Mouse (Mus musculus): Measurements from ENCODE around the gene Hecw2. TPM values are rescaled to one million over a fixed set of nuclear protein-coding genes. Genes with fewer than 3 reads are reported as not detected.

The Hecw2 gene
- polyA plus RNA-seq, 1 experiment from 2014 or later, result 7.9 TPM

- Histone ChIP-seq H3K4me2 (replicated peaks) (no peak overlapping the region), H3K4me3 (replicated peaks; ENCODE audit: low read length) (no peak overlapping the region), H3K9me3 (ENCODE audit: control insufficient read depth, low read length) (no peaks in the 10 kb centered on the region), H3K4me1 (replicated peaks; ENCODE audit: control insufficient read depth, insufficient read depth, low read length) (no peaks in the 10 kb centered on the region), H3K27ac (no peak overlapping the region), H3K36me3 (replicated peaks; ENCODE audit: control insufficient read depth, insufficient read depth) (peaks cover 9% of the 10 kb centered on the region; the same call in 1 of the 2 replicates), H3K27me3 (ENCODE audit: control insufficient read depth, insufficient read depth, low read length) (no peaks in the 10 kb centered on the region), H3K9ac (no peak overlapping the region)
- DNase-seq (ENCODE audit: low spot score), result no peak
- no peak for ATAC-seq (ENCODE audit: low FRiP score)
- 73% methylated on average over 3 of the region's 3 CpGs for WGBS
Measured at GRCm38 (mm10) chr1:53843051-53843450, 351.9 kb downstream of the Hecw2 start.

DNA sequence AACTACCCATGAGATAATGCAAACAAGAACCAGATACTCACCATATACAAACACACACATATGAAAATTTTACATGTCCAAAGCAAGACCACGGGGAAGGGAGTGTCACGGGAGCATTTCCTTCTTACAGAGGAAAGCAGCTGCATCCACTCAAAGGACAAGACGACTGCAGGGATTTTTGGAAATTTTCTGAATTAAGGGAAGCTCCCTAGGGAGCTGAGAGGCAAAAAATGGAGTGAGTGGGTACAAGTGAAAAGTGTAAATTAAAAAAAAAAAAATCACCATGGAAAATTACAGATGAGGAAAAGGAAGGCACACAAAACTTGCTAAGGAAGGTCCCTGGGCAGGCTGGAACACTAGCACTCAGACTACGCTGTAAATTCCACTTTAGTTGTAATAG is 353.9 kb downstream of the Hecw2 start:
- Histone ChIP-seq H3K4me2 (replicated peaks) (no peak overlapping the region), H3K4me1 (replicated peaks; ENCODE audit: control insufficient read depth, insufficient read depth, low read length) (no peaks in the 10 kb centered on the region), H3K27me3 (ENCODE audit: control insufficient read depth, insufficient read depth, low read length) (no peaks in the 10 kb centered on the region), H3K9ac (no peak overlapping the region), H3K4me3 (replicated peaks; ENCODE audit: low read length) (no peak overlapping the region), H3K9me3 (ENCODE audit: control insufficient read depth, low read length) (no peaks in the 10 kb centered on the region), H3K36me3 (replicated peaks; ENCODE audit: control insufficient read depth, insufficient read depth) (peaks cover 14% of the 10 kb centered on the region; the same call in 1 of the 2 replicates), H3K27ac (no peak overlapping the region)
- 72% methylated on average over 4 of the region's 4 CpGs for WGBS
- no peak for DNase-seq (ENCODE audit: low spot score)
- no peak for ATAC-seq (ENCODE audit: low FRiP score)

GRCm38 (mm10) chr1:53839392-53839791 is 355.6 kb downstream of the Hecw2 start:
- Histone ChIP-seq H3K27ac (no peak overlapping the region), H3K9ac (no peak overlapping the region), H3K4me1 (replicated peaks; ENCODE audit: control insufficient read depth, insufficient read depth, low read length) (no peaks in the 10 kb centered on the region), H3K4me3 (replicated peaks; ENCODE audit: low read length) (no peak overlapping the region), H3K9me3 (ENCODE audit: control insufficient read depth, low read length) (no peaks in the 10 kb centered on the region), H3K27me3 (ENCODE audit: control insufficient read depth, insufficient read depth, low read length) (no peaks in the 10 kb centered on the region), H3K4me2 (replicated peaks) (no peak overlapping the region), H3K36me3 (replicated peaks; ENCODE audit: control insufficient read depth, insufficient read depth) (peaks cover 14% of the 10 kb centered on the region; the same call in 1 of the 2 replicates)
- ATAC-seq (ENCODE audit: low FRiP score), result no peak
- DNase-seq (ENCODE audit: low spot score), result no peak
- WGBS, result 78% methylated on average over 2 of the region's 2 CpGs

DNA sequence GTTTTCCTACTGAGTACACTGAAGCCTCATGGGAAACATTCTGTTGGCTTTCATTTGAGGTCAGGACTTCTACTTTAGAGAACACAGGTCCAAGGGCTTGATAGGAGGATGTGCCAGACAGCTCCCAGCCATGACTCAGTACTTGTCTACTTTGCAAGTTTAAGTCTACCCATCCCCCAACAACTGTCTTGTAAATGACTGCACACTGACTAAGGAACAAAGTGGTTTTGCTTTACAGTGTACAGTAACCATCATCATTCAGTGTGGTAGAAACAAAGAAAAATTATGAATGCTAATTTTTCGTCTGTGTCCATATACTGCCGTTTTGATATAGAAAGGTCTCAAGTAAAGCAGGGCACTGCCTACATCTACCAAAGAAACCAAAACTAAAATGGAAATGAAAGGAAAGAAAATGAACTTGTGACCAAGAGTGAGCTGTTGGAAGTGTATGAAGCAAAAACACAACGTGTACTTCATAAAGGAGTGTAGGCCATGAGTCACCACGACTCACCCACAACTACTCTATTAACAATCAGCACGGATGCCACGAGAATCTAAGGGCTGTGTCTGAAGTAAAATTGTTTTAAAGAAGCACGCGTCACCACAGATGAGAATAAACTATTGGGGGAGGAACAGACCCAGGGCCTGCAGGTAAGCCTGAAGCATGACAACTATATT is 356.6 kb downstream of the Hecw2 start:
- no peak overlapping the region for H3K4me3 ChIP-seq (replicated peaks; ENCODE audit: low read length)
- H3K36me3 ChIP-seq (replicated peaks; ENCODE audit: control insufficient read depth, insufficient read depth), result peaks cover 14% of the 10 kb centered on the region; the same call in 1 of the 2 replicates
- H3K9me3 ChIP-seq (ENCODE audit: control insufficient read depth, low read length), result no peaks in the 10 kb centered on the region
- no peak overlapping the region for H3K27ac ChIP-seq
- WGBS, result 94% methylated on average over 8 of the region's 8 CpGs
- DNase-seq (ENCODE audit: low spot score) (no peak), ATAC-seq (ENCODE audit: low FRiP score) (no peak)
- no peak overlapping the region for H3K4me2 ChIP-seq (replicated peaks)
- no peaks in the 10 kb centered on the region for H3K4me1 ChIP-seq (replicated peaks; ENCODE audit: control insufficient read depth, insufficient read depth, low read length)
- no peaks in the 10 kb centered on the region for H3K27me3 ChIP-seq (ENCODE audit: control insufficient read depth, insufficient read depth, low read length)
- H3K9ac ChIP-seq, result no peak overlapping the region

DNA sequence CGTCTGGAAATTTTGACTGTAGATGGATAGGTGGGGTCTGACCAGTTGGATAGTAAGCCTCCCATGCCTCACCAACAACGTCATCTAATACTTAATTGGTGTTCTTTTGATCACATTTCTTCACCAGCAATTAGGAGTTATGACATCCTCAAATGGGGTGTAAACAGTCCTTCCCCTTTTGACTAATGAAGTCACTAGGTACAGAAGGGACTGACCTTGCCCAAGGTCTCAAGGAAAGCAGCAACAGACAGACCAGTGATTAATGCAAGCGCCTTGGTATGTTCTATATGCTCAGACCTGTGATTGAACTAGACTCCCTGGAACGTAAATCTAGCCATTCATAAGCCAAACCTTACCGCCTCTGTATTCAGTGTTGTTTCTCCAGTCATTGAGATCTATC is 364.7 kb downstream of the Hecw2 start:
- H3K4me3 ChIP-seq (replicated peaks; ENCODE audit: low read length), result no peak overlapping the region
- 92% methylated on average over 5 of the region's 5 CpGs for WGBS
- no peak overlapping the region for H3K9ac ChIP-seq
- no peaks in the 10 kb centered on the region for H3K4me1 ChIP-seq (replicated peaks; ENCODE audit: control insufficient read depth, insufficient read depth, low read length)
- no peak overlapping the region for H3K4me2 ChIP-seq (replicated peaks)
- no peaks in the 10 kb centered on the region for H3K27me3 ChIP-seq (ENCODE audit: control insufficient read depth, insufficient read depth, low read length)
- no peaks in the 10 kb centered on the region for H3K9me3 ChIP-seq (ENCODE audit: control insufficient read depth, low read length)
- ATAC-seq (ENCODE audit: low FRiP score) (no peak), DNase-seq (ENCODE audit: low spot score) (no peak)
- no peak overlapping the region for H3K27ac ChIP-seq
- peaks cover 21% of the 10 kb centered on the region for H3K36me3 ChIP-seq (replicated peaks; ENCODE audit: control insufficient read depth, insufficient read depth)

DNA sequence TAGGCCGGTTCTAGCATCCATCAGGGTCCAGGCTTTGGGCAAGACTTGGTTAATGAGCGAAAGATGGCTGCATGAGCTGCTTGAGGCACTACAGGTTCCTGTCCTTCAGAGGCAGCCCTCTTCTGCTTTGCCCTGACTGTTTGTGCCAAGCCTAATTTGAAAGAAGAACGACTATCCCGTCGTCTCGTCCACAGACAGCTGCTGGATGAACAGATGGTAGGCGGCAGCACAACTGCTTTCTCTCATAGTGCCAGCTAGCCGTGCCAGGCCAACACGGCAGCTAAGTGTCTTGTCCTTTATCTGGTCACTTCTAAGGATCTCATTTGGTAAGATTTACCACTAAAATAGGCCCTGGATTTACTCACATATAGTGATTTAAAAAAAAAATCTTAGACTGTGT is 365.9 kb downstream of the Hecw2 start:
- no peak for DNase-seq (ENCODE audit: low spot score)
- peaks cover 3% of the 10 kb centered on the region for H3K4me1 ChIP-seq (replicated peaks; ENCODE audit: control insufficient read depth, insufficient read depth, low read length)
- peak; percentile 69; the same call in 1 of the 2 replicates for ATAC-seq (ENCODE audit: low FRiP score)
- no peak overlapping the region for H3K9ac ChIP-seq
- H3K4me2 ChIP-seq (replicated peaks), result no peak overlapping the region
- no peaks in the 10 kb centered on the region for H3K9me3 ChIP-seq (ENCODE audit: control insufficient read depth, low read length)
- no peak overlapping the region for H3K4me3 ChIP-seq (replicated peaks; ENCODE audit: low read length)
- H3K27ac ChIP-seq, result no peak overlapping the region
- 69% methylated on average over 9 of the region's 9 CpGs for WGBS
- peaks cover 21% of the 10 kb centered on the region for H3K36me3 ChIP-seq (replicated peaks; ENCODE audit: control insufficient read depth, insufficient read depth)
- no peaks in the 10 kb centered on the region for H3K27me3 ChIP-seq (ENCODE audit: control insufficient read depth, insufficient read depth, low read length)

GRCm38 (mm10) chr1:53824446-53825337 is 370.3 kb downstream of the Hecw2 start:
- WGBS, result 84% methylated on average over 9 of the region's 9 CpGs
- H3K27me3 ChIP-seq (ENCODE audit: control insufficient read depth, insufficient read depth, low read length), result no peaks in the 10 kb centered on the region

GRCm38 (mm10) chr1:53823687-53824445 is 371.1 kb downstream of the Hecw2 start:
- no peak overlapping the region for H3K4me3 ChIP-seq (replicated peaks; ENCODE audit: low read length)
- peaks cover 13% of the 10 kb centered on the region for H3K4me1 ChIP-seq (replicated peaks; ENCODE audit: control insufficient read depth, insufficient read depth, low read length)
- H3K9ac ChIP-seq, result no peak overlapping the region
- DNase-seq (ENCODE audit: low spot score) (peak; percentile 63), ATAC-seq (ENCODE audit: low FRiP score) (peak; percentile 87; the same call in 1 of the 2 replicates)
- 0 out of 2 replicates have a peak, but pooled peaks cover 5% of the 10 kb centered on the region for H3K36me3 ChIP-seq (replicated peaks; ENCODE audit: control insufficient read depth, insufficient read depth)
- no peaks in the 10 kb centered on the region for H3K9me3 ChIP-seq (ENCODE audit: control insufficient read depth, low read length)
- H3K27me3 ChIP-seq (ENCODE audit: control insufficient read depth, insufficient read depth, low read length), result no peaks in the 10 kb centered on the region
- 5% methylated on average over 10 of the region's 10 CpGs for WGBS
- peak overlapping the region; percentile 32 for H3K4me2 ChIP-seq (replicated peaks)
- peak overlapping the region; percentile 34 for H3K27ac ChIP-seq

More at GRCm38 (mm10) chr1:53824446-53825337, 370.3 kb downstream of the Hecw2 start:
- DNase-seq (ENCODE audit: low spot score) (no peak), ATAC-seq (ENCODE audit: low FRiP score) (no peak)
- no peak overlapping the region for H3K4me2 ChIP-seq (replicated peaks)
- peak overlapping the region; percentile 32; the same call in 1 of the 2 replicates for H3K27ac ChIP-seq
- H3K9ac ChIP-seq, result no peak overlapping the region
- H3K4me1 ChIP-seq (replicated peaks; ENCODE audit: control insufficient read depth, insufficient read depth, low read length), result peaks cover 13% of the 10 kb centered on the region
- 0 out of 2 replicates have a peak, but pooled peaks cover 5% of the 10 kb centered on the region for H3K36me3 ChIP-seq (replicated peaks; ENCODE audit: control insufficient read depth, insufficient read depth)
- H3K4me3 ChIP-seq (replicated peaks; ENCODE audit: low read length), result no peak overlapping the region
- H3K9me3 ChIP-seq (ENCODE audit: control insufficient read depth, low read length), result no peaks in the 10 kb centered on the region

- H3K27me3 ChIP-seq (ENCODE audit: control insufficient read depth, insufficient read depth, low read length), result no peaks in the 10 kb centered on the region
- H3K4me1 ChIP-seq (replicated peaks; ENCODE audit: control insufficient read depth, insufficient read depth, low read length), result peaks cover 13% of the 10 kb centered on the region
- DNase-seq (ENCODE audit: low spot score), result no peak
- no peak for ATAC-seq (ENCODE audit: low FRiP score)
- H3K27ac ChIP-seq, result no peak overlapping the region
- H3K4me3 ChIP-seq (replicated peaks; ENCODE audit: low read length), result no peak overlapping the region
- H3K9me3 ChIP-seq (ENCODE audit: control insufficient read depth, low read length), result no peaks in the 10 kb centered on the region
- H3K4me2 ChIP-seq (replicated peaks), result no peak overlapping the region
- H3K36me3 ChIP-seq (replicated peaks; ENCODE audit: control insufficient read depth, insufficient read depth), result no peaks in the 10 kb centered on the region
- H3K9ac ChIP-seq, result no peak overlapping the region
Measured at GRCm38 (mm10) chr1:53821983-53822382, 373.0 kb downstream of the Hecw2 start.

All from hindbrain, embryonic 14.5 days (tissue).